Mouse (Mus musculus): ENCODE measurements around the gene Ust. TPM values are rescaled to one million over a fixed set of nuclear protein-coding genes. Genes with fewer than 3 reads are reported as not detected.
A peak's percentile ranks its signal among the peaks of the same experiment; 100 is the strongest.

Ust gene
- polyA plus RNA-seq, 1 experiment from 2014 or later: 1.9 TPM

DNA sequence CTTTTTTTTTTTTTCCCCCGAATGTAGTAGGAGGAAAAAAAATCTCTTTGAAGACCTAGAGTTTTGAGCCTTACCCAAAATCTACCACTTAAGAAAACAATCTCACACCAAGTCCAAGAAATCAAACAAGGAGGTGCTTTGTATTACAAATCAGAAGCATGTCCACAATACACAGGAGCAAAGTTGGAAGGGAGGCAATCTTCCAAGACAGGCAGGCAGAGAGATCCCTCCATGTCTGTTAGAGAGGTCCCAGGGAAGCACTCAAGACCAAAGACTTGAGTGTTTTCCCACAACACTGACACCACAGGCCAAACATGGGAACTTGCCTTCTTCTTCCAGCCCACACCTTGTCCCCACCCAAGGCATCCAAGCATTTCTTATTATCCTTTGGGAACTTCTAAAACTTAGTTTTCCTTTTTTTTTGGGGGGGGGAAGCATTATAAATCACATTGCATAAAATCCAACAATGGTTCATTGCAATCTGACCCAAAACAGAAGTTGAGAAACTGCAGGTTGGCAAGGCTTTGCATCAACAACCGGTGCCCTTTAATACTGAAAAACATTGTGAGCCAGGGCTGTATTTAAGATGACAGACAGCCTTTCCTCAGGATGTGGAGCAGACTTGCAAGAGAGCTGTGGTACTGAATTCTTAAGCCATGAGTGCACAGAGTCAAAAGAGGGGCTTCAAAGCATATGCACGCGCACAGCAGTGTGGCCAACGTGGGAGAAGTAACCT lies 49.8 kb downstream of the Ust start:
- Histone ChIP-seq H3K9me3 (replicated peaks) (no peaks in the 10 kb centered on the region), H3K27ac (no peak overlapping the region), H3K4me3 (no peak overlapping the region), H3K9ac (no peak overlapping the region), H3K27me3 (no peaks in the 10 kb centered on the region), H3K4me2 (no peak overlapping the region), H3K36me3 (no peaks in the 10 kb centered on the region), H3K4me1 (replicated peaks) (peaks cover 5% of the 10 kb centered on the region; the same call in 1 of the 2 replicates)
- WGBS: 68% methylated on average over 5 of the region's 5 CpGs
- ATAC-seq (replicated peaks; ENCODE audit: insufficient number of reproducible peaks, insufficient read depth, low FRiP score, low read depth): no peak

DNA sequence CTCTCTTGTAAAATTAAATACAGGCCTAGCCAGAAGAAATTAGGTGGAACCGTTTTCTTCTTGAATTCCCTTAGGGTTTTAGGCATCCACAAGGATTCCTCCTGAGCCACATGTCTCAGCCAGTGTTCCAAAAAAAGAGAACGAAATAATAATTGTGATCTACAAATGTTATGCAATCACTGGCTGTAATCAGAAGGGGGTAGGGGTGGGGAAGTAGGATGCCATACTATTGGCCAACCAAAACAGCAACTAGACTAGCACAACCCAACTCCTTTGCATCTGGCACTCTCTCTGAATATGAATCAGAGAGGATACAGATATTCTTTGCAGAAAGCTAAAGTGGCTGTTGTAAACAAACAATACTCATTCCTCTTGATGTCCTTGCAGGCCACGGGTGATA lies 52.7 kb downstream of the Ust start:
- no peaks in the 10 kb centered on the region for H3K36me3 ChIP-seq
- H3K9me3 ChIP-seq (replicated peaks): no peaks in the 10 kb centered on the region
- no peak overlapping the region for H3K4me3 ChIP-seq
- no peak for ATAC-seq (replicated peaks; ENCODE audit: insufficient number of reproducible peaks, insufficient read depth, low FRiP score, low read depth)
- H3K9ac ChIP-seq: no peak overlapping the region
- H3K27ac ChIP-seq: no peak overlapping the region
- no peak overlapping the region for H3K4me2 ChIP-seq
- 60% methylated on average over 3 of the region's 3 CpGs for WGBS
- no peaks in the 10 kb centered on the region for H3K27me3 ChIP-seq
- H3K4me1 ChIP-seq (replicated peaks): peaks cover 5% of the 10 kb centered on the region; the same call in 1 of the 2 replicates

DNA sequence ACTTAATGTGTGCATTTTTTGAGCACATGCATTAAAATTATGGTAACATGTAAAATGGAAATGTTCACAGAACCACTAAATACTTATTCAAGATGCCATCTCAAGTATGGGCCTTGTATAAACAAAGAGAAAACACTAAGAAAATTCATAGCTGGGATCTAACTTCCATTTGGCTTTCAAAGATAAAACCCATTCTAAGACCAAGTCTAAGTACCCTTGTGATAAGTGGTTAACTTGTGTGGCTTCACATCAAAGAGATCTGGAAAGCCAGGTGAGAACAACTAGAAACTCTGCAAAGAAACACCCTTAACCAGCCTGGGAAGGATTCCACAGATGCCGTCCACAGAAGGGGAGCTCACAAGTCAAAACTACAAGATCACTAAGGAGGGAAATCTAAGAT lies 53.4 kb downstream of the Ust start:
- Histone ChIP-seq H3K4me1 (replicated peaks) (peaks cover 5% of the 10 kb centered on the region; the same call in 1 of the 2 replicates), H3K9me3 (replicated peaks) (no peaks in the 10 kb centered on the region), H3K36me3 (no peaks in the 10 kb centered on the region), H3K9ac (no peak overlapping the region), H3K4me2 (no peak overlapping the region), H3K27me3 (no peaks in the 10 kb centered on the region), H3K27ac (no peak overlapping the region), H3K4me3 (no peak overlapping the region)
- WGBS: 69% methylated on average over 1 of the region's 1 CpGs
- ATAC-seq (replicated peaks; ENCODE audit: insufficient number of reproducible peaks, insufficient read depth, low FRiP score, low read depth): no peak

DNA sequence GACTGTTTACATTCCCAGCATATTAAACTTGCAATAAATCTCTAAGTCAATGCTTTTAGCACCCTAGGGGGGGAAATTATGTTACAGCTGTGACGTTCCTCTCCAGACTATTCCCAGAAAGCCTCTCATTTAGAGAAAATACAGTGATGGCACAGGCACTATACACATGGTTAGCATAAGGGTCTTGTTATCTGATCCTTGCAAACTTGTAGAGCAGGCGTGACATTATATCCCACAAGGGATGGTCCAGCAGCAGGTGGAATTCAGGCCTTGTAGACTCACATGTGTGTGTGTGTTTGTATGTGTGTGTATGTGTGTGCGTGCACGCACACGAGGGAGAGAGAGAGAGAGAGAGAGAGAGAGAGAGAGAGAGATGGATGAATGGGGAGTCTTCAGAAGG lies 57.3 kb downstream of the Ust start:
- no peaks in the 10 kb centered on the region for H3K27me3 ChIP-seq
- ATAC-seq (replicated peaks; ENCODE audit: insufficient number of reproducible peaks, insufficient read depth, low FRiP score, low read depth): no peak
- no peaks in the 10 kb centered on the region for H3K4me1 ChIP-seq (replicated peaks)
- 77% methylated on average over 5 of the region's 5 CpGs for WGBS
- H3K9ac ChIP-seq: no peak overlapping the region
- no peaks in the 10 kb centered on the region for H3K36me3 ChIP-seq
- no peak overlapping the region for H3K27ac ChIP-seq
- no peak overlapping the region for H3K4me2 ChIP-seq
- H3K9me3 ChIP-seq (replicated peaks): no peaks in the 10 kb centered on the region
- H3K4me3 ChIP-seq: no peak overlapping the region

DNA sequence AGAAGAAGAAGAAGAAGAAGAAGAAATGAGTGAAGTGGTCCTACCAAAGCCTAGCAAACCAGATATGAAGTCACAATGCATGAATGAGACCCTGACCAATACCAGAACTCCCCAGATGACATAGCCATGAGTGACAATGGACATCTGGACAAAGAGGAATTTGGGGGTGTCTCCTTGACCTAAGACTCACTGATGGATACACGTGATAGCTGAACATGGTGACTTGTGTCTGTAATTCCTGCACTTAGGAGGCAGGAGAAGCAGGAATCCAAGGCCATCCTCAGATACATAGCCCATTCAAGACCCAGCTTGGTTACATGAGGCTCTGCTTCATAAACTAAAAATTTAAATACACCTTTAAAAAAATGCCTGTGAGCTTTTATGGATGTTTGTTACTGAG lies 63.9 kb downstream of the Ust start:
- H3K9ac ChIP-seq: no peak overlapping the region
- no peaks in the 10 kb centered on the region for H3K27me3 ChIP-seq
- H3K27ac ChIP-seq: no peak overlapping the region
- H3K4me2 ChIP-seq: no peak overlapping the region
- no peak overlapping the region for H3K4me3 ChIP-seq
- H3K9me3 ChIP-seq (replicated peaks): no peaks in the 10 kb centered on the region
- no peak for ATAC-seq (replicated peaks; ENCODE audit: insufficient number of reproducible peaks, insufficient read depth, low FRiP score, low read depth)
- WGBS: 43% methylated on average over 1 of the region's 1 CpGs
- H3K4me1 ChIP-seq (replicated peaks): no peaks in the 10 kb centered on the region
- H3K36me3 ChIP-seq: no peaks in the 10 kb centered on the region

DNA sequence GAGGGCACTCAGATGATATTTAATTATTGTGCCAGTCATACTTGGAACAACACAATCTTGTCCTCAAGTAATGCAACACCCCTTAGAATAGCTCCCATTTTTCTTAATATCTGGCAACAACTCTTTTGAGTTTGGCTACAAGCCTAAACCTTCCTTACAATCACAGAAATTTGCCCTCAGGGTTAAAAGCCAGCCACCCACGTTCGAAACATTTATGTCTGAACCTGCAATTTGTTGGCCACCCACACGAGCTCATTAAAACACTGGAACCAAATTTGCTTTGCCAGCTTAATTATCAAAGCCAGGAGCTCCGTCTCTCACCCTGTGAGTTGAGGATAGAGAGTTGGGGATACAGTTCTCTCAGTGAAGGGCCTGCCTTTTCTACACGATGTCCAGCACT lies 70.9 kb downstream of the Ust start:
- no peak overlapping the region for H3K9ac ChIP-seq
- no peak for ATAC-seq (replicated peaks; ENCODE audit: insufficient number of reproducible peaks, insufficient read depth, low FRiP score, low read depth)
- no peaks in the 10 kb centered on the region for H3K4me1 ChIP-seq (replicated peaks)
- no peak overlapping the region for H3K4me3 ChIP-seq
- WGBS: 39% methylated on average over 5 of the region's 5 CpGs
- H3K4me2 ChIP-seq: no peak overlapping the region
- H3K36me3 ChIP-seq: no peaks in the 10 kb centered on the region
- no peak overlapping the region for H3K27ac ChIP-seq
- H3K27me3 ChIP-seq: no peaks in the 10 kb centered on the region
- H3K9me3 ChIP-seq (replicated peaks): no peaks in the 10 kb centered on the region

DNA sequence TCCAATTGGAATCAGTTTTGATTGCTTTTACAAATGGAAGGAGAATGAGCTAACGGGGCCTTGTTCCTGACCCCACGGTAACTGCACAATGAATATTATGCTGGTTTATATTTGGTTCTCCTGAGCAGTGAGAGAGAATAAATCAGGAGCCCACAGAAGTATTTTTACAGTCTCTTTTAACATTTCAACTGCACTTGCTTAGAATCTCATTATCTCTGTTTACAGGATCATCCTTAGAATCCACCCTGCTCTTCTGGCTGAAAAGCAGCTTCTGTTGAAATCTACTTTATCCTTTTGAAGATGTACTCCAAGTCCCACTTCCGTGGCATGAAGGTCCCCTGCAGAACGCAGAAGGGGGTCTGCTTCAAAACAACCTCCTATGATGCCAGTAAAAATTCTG lies 71.7 kb downstream of the Ust start:
- Histone ChIP-seq H3K4me3 (no peak overlapping the region), H3K4me2 (no peak overlapping the region), H3K4me1 (replicated peaks) (no peaks in the 10 kb centered on the region), H3K9me3 (replicated peaks) (no peaks in the 10 kb centered on the region), H3K27me3 (no peaks in the 10 kb centered on the region), H3K36me3 (no peaks in the 10 kb centered on the region), H3K27ac (no peak overlapping the region), H3K9ac (no peak overlapping the region)
- WGBS: 64% methylated on average over 4 of the region's 4 CpGs
- ATAC-seq (replicated peaks; ENCODE audit: insufficient number of reproducible peaks, insufficient read depth, low FRiP score, low read depth): no peak

DNA sequence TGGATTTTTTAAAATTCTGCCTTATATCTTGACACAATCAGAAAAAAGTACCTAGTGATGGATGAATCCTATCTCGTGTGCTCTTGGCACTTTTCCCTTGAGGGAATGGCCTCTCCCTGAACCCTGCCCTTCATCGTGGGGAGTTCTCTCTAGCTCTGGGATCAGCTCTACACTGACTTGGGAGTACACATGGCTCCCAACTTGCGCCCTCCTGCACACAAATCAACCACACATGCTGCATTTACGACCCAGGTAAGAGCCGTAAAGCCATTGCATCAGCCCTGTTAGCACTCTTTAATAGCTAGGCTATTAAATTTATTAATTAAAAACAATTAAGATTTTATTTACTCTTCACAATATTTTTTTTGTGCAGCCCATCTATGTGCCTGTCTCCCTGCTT lies 74.6 kb downstream of the Ust start:
- no peaks in the 10 kb centered on the region for H3K4me1 ChIP-seq (replicated peaks)
- no peaks in the 10 kb centered on the region for H3K27me3 ChIP-seq
- no peaks in the 10 kb centered on the region for H3K9me3 ChIP-seq (replicated peaks)
- H3K4me3 ChIP-seq: no peak overlapping the region
- no peak overlapping the region for H3K9ac ChIP-seq
- H3K27ac ChIP-seq: no peak overlapping the region
- no peak for ATAC-seq (replicated peaks; ENCODE audit: insufficient number of reproducible peaks, insufficient read depth, low FRiP score, low read depth)
- no peaks in the 10 kb centered on the region for H3K36me3 ChIP-seq
- H3K4me2 ChIP-seq: no peak overlapping the region
- WGBS: 73% methylated on average over 5 of the region's 5 CpGs

DNA sequence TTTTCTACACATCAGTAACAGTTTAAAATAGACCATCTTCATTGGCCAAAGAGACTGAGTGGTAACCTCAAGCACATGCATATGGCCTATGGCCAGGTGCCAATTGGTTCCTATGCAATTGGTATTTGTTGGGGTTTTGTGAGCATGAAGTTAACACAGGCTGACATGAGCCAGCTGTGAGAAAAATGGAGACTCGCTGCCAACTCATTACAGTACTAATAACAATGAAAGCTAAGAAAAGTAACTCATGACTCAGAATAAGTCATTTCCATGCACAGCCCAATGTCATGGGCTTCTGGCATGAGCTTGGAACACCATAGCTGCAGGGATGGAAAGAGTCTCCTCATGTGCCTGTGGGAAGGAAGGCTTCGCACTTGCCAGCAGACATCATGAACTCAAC lies 86.8 kb downstream of the Ust start:
- 55% methylated on average over 2 of the region's 2 CpGs for WGBS
- peak; percentile 50; the same call in 1 of the 2 replicates for ATAC-seq (replicated peaks; ENCODE audit: insufficient number of reproducible peaks, insufficient read depth, low FRiP score, low read depth)
- H3K9me3 ChIP-seq (replicated peaks): no peaks in the 10 kb centered on the region

GRCm38 (mm10) chr10:8428787-8429778 lies 89.5 kb downstream of the Ust start:
- 80% methylated on average over 13 of the region's 13 CpGs for WGBS
- Histone ChIP-seq H3K36me3 (no peaks in the 10 kb centered on the region), H3K4me2 (no peak overlapping the region), H3K9me3 (replicated peaks) (no peaks in the 10 kb centered on the region), H3K4me1 (replicated peaks) (peaks cover 11% of the 10 kb centered on the region), H3K9ac (no peak overlapping the region), H3K27ac (no peak overlapping the region), H3K27me3 (no peaks in the 10 kb centered on the region), H3K4me3 (no peak overlapping the region)
- ATAC-seq (replicated peaks; ENCODE audit: insufficient number of reproducible peaks, insufficient read depth, low FRiP score, low read depth): no peak

More for the DNA sequence above, 86.8 kb downstream of the Ust start:
- Histone ChIP-seq H3K36me3 (no peaks in the 10 kb centered on the region), H3K4me3 (no peak overlapping the region), H3K4me1 (replicated peaks) (peaks cover 11% of the 10 kb centered on the region), H3K4me2 (no peak overlapping the region), H3K9ac (no peak overlapping the region), H3K27me3 (no peaks in the 10 kb centered on the region), H3K27ac (no peak overlapping the region)

DNA sequence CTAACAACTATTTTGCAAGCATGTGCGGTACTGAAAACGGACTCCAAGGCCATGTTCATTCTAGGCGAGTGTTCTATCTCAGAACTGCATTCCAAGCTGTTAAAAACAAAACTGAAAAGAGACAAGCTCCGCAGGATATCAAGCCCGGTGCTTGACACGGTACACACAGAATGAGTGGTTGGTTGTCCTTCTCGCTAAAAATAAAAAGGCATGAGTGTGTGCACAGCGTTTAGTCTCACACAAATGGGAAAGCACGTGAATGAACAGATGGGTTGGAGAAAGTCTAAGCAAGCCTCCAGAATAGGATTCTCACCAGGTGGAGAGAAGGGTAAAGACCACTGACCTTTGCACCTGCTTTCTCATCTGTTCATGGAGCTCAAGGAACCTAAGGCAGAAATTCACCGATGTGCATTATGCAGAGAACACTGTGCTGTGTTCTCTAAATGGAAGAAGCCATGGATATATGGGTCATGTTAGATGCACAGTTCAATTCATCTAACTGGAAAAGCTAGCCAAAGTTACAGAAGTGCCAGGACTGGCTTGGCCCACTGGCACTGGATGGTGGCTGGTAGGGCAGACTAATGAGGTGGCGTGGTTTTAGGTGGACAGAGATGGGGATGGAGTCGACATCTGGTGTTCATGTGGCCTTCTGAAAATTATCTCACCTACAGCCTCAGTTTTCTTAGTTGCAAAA lies 90.8 kb downstream of the Ust start:
- peak overlapping the region; percentile 38 for H3K4me2 ChIP-seq
- no peak overlapping the region for H3K9ac ChIP-seq
- H3K9me3 ChIP-seq (replicated peaks): no peaks in the 10 kb centered on the region
- ATAC-seq (replicated peaks; ENCODE audit: insufficient number of reproducible peaks, insufficient read depth, low FRiP score, low read depth): peak; percentile 53; the same call in 1 of the 2 replicates
- H3K4me1 ChIP-seq (replicated peaks): peaks cover 11% of the 10 kb centered on the region
- WGBS: 48% methylated on average over 12 of the region's 12 CpGs
- no peaks in the 10 kb centered on the region for H3K27me3 ChIP-seq
- no peaks in the 10 kb centered on the region for H3K36me3 ChIP-seq
- peak overlapping the region; percentile 72 for H3K27ac ChIP-seq
- no peak overlapping the region for H3K4me3 ChIP-seq

Data from heart, embryonic 15.5 days (tissue).